Mouse (Mus musculus): ENCODE results near the gene Upp2. TPM values are rescaled to one million over a fixed set of nuclear protein-coding genes. Genes with fewer than 3 reads are reported as not detected.

Gene Upp2
- polyA plus RNA-seq, 1 experiment from 2014 or later = 9.0 TPM

DNA sequence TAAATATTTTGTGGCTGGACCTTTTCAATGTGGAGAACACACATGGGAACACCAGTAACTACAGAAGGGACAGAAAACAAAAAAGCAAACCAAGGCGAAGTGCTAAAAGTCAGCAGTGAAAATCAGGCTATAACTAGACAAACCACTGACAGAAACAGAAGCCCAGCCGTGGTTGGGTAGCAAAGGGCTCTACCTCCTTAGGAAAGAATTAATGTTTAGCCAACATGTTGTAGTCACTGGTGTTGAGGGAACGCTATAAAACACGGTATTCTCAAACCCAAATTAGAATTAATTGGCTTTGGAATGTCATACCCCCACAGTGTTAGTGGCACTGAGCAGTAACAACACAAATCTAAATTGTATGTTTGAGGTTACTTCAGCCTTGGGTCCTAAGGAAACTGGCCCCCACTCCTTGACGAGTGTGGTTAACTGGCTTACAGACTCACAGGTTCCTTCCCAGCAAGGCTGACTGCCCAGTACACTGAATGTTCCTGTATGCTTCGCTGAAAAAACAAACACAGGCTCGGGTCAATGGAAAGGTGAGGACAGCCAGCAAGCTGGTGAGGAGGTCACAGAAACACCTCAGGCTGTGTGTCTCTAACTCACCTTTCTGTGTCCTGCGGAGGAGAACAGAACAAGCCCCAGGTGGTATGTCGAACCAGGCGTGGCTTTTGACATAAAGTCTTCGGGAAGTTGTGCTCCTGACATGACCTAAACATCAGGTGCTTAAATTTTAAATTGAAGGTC, 180.6 kb downstream of the Upp2 start:
- Histone ChIP-seq H3K9me3 (ENCODE audit: control insufficient read depth, low read length) (no peaks in the 10 kb centered on the region), H3K27ac (ENCODE audit: low read depth) (no peak overlapping the region), H3K27me3 (replicated peaks; ENCODE audit: control insufficient read depth, insufficient read depth, low read length) (no peaks in the 10 kb centered on the region), H3K4me2 (ENCODE audit: low read length) (no peak overlapping the region), H3K4me1 (replicated peaks; ENCODE audit: control insufficient read depth, insufficient read depth, low read length) (no peaks in the 10 kb centered on the region), H3K36me3 (ENCODE audit: control insufficient read depth, insufficient read depth, low read length) (no peaks in the 10 kb centered on the region), H3K4me3 (ENCODE audit: low read depth, low read length) (no peak overlapping the region), H3K9ac (ENCODE audit: low read length) (no peak overlapping the region)
- WGBS = 66% methylated on average over 11 of the region's 11 CpGs
- DNase-seq (ENCODE audit: low spot score) = no peak
- no peak for ATAC-seq (replicated peaks; ENCODE audit: low FRiP score, low TSS enrichment, low read depth)

DNA sequence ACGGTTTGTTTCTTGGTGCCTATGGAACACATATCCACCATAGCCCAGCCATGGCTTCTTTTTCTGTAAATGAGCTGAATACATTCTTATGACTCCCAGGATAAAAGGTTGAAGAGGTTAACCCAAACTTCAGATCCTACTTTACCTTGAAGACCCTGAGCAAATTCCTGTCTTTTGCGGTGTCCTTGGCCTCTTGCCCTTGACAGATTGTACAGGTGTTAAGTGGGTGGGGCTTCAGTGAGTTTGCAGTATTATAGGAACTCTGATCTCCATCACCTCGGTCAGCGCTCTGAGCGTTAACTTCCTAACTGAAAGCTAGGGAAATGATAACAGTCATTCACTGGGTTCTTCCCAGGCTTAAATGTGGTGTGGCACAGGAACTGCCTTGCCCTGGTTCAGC, 181.2 kb downstream of the Upp2 start:
- 68% methylated on average over 5 of the region's 5 CpGs for WGBS
- Histone ChIP-seq H3K36me3 (ENCODE audit: control insufficient read depth, insufficient read depth, low read length) (no peaks in the 10 kb centered on the region), H3K27me3 (replicated peaks; ENCODE audit: control insufficient read depth, insufficient read depth, low read length) (no peaks in the 10 kb centered on the region), H3K27ac (ENCODE audit: low read depth) (no peak overlapping the region), H3K4me1 (replicated peaks; ENCODE audit: control insufficient read depth, insufficient read depth, low read length) (no peaks in the 10 kb centered on the region), H3K4me2 (ENCODE audit: low read length) (no peak overlapping the region), H3K9me3 (ENCODE audit: control insufficient read depth, low read length) (no peaks in the 10 kb centered on the region), H3K4me3 (ENCODE audit: low read depth, low read length) (no peak overlapping the region), H3K9ac (ENCODE audit: low read length) (no peak overlapping the region)
- ATAC-seq (replicated peaks; ENCODE audit: low FRiP score, low TSS enrichment, low read depth) (no peak), DNase-seq (ENCODE audit: low spot score) (no peak)

DNA sequence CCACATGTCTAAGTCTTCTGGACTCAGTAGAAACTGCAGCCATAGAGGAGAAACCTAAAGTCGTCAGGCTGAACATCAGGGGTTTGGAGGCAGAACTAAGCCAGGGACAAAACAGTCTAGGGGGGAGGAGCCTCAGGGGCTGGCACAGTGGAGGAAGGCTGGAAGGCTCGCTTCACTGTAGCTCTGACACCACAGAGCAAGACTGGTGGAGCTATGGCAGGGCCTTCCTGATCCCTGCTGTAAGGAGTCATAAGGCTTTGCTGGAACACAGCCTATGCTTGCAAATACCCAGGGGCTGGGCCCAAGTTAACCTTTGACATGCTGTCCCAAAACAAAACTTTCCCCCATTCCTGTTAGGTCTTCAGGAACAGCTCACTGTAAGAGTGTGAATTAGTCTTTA, 185.8 kb downstream of the Upp2 start:
- Histone ChIP-seq H3K4me2 (ENCODE audit: low read length) (no peak overlapping the region), H3K4me3 (ENCODE audit: low read depth, low read length) (no peak overlapping the region), H3K36me3 (ENCODE audit: control insufficient read depth, insufficient read depth, low read length) (no peaks in the 10 kb centered on the region), H3K9ac (ENCODE audit: low read length) (no peak overlapping the region), H3K4me1 (replicated peaks; ENCODE audit: control insufficient read depth, insufficient read depth, low read length) (no peaks in the 10 kb centered on the region), H3K9me3 (ENCODE audit: control insufficient read depth, low read length) (no peaks in the 10 kb centered on the region), H3K27me3 (replicated peaks; ENCODE audit: control insufficient read depth, insufficient read depth, low read length) (no peaks in the 10 kb centered on the region), H3K27ac (ENCODE audit: low read depth) (no peak overlapping the region)
- 43% methylated on average over 2 of the region's 2 CpGs for WGBS
- DNase-seq (ENCODE audit: low spot score) = no peak
- no peak for ATAC-seq (replicated peaks; ENCODE audit: low FRiP score, low TSS enrichment, low read depth)

DNA sequence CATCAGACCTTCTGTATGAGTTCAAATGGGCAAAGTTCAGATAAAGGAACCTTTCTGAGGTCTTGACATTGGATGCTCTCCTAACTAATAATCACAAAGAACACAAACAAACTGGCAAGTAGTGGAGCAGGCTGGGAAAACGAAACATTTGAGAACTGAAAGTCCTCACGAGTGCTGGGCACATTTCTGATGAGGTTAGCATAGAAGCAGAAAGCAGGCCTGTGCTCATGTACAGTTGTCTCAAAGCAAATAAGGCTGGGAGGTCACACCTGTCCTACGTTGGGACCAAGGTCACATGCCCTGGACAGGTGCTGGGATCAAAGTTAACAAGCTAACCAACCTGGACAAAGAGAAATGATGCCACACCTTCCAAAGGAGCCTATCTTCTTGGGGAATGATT, 187.6 kb downstream of the Upp2 start:
- Histone ChIP-seq H3K4me2 (ENCODE audit: low read length) (no peak overlapping the region), H3K27me3 (replicated peaks; ENCODE audit: control insufficient read depth, insufficient read depth, low read length) (no peaks in the 10 kb centered on the region), H3K4me3 (ENCODE audit: low read depth, low read length) (no peak overlapping the region), H3K27ac (ENCODE audit: low read depth) (no peak overlapping the region), H3K9me3 (ENCODE audit: control insufficient read depth, low read length) (no peaks in the 10 kb centered on the region), H3K9ac (ENCODE audit: low read length) (no peak overlapping the region), H3K4me1 (replicated peaks; ENCODE audit: control insufficient read depth, insufficient read depth, low read length) (no peaks in the 10 kb centered on the region), H3K36me3 (ENCODE audit: control insufficient read depth, insufficient read depth, low read length) (no peaks in the 10 kb centered on the region)
- DNase-seq (ENCODE audit: low spot score) = no peak
- WGBS = 71% methylated on average over 3 of the region's 3 CpGs
- ATAC-seq (replicated peaks; ENCODE audit: low FRiP score, low TSS enrichment, low read depth) = no peak

DNA sequence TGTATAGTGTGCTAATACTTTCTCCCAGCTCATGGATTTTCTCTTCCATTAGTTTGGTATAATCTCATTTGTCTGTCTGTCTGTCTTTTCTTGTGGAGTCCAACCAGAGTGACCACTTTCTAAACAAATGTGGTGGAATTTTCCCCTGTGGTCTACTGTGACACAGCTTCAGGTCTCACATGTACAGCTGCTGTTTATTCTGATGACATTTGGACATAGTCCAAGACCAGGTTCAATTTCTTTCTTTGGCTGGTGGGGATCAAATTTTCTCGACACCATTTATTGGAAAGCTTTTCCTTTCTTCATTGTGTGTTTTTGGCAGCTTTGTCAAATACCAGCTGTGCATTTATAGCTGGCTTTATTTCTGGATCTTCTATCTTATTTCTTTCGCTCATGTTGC, 191.0 kb downstream of the Upp2 start:
- H3K27ac ChIP-seq (ENCODE audit: low read depth) = no peak overlapping the region
- ATAC-seq (replicated peaks; ENCODE audit: low FRiP score, low TSS enrichment, low read depth) = no peak
- H3K9ac ChIP-seq (ENCODE audit: low read length) = no peak overlapping the region
- no peak overlapping the region for H3K4me3 ChIP-seq (ENCODE audit: low read depth, low read length)
- H3K4me2 ChIP-seq (ENCODE audit: low read length) = no peak overlapping the region
- H3K27me3 ChIP-seq (replicated peaks; ENCODE audit: control insufficient read depth, insufficient read depth, low read length) = no peaks in the 10 kb centered on the region
- H3K36me3 ChIP-seq (ENCODE audit: control insufficient read depth, insufficient read depth, low read length) = no peaks in the 10 kb centered on the region
- no peaks in the 10 kb centered on the region for H3K4me1 ChIP-seq (replicated peaks; ENCODE audit: control insufficient read depth, insufficient read depth, low read length)
- WGBS = 70% methylated on average over 2 of the region's 2 CpGs
- no peaks in the 10 kb centered on the region for H3K9me3 ChIP-seq (ENCODE audit: control insufficient read depth, low read length)
- DNase-seq (ENCODE audit: low spot score) = no peak

DNA sequence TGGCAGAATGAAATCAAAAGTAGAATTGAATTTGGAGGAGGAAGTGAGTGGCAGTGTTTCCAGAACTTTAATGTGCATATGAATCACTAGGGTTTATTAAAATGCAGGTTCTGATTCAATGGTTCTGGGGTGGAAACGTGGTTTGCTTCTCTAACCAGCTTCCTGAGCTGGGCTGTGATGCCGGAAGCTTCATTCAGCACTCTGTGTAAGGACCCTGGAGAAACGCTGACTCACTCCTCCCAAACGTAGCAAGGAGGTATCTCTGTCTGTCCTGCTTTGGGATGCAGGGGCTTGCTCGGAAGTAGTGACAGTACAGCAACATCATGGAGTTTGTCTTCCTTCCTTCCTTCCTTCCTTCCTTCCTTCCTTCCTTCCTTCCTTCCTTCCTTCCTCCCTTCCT, 192.6 kb downstream of the Upp2 start:
- H3K27me3 ChIP-seq (replicated peaks; ENCODE audit: control insufficient read depth, insufficient read depth, low read length) = no peaks in the 10 kb centered on the region
- WGBS = 70% methylated on average over 5 of the region's 5 CpGs
- H3K4me2 ChIP-seq (ENCODE audit: low read length) = no peak overlapping the region
- no peak for ATAC-seq (replicated peaks; ENCODE audit: low FRiP score, low TSS enrichment, low read depth)
- H3K9me3 ChIP-seq (ENCODE audit: control insufficient read depth, low read length) = no peaks in the 10 kb centered on the region
- DNase-seq (ENCODE audit: low spot score) = no peak
- no peak overlapping the region for H3K9ac ChIP-seq (ENCODE audit: low read length)
- no peaks in the 10 kb centered on the region for H3K36me3 ChIP-seq (ENCODE audit: control insufficient read depth, insufficient read depth, low read length)
- no peak overlapping the region for H3K27ac ChIP-seq (ENCODE audit: low read depth)
- H3K4me1 ChIP-seq (replicated peaks; ENCODE audit: control insufficient read depth, insufficient read depth, low read length) = no peaks in the 10 kb centered on the region
- H3K4me3 ChIP-seq (ENCODE audit: low read depth, low read length) = no peak overlapping the region

DNA sequence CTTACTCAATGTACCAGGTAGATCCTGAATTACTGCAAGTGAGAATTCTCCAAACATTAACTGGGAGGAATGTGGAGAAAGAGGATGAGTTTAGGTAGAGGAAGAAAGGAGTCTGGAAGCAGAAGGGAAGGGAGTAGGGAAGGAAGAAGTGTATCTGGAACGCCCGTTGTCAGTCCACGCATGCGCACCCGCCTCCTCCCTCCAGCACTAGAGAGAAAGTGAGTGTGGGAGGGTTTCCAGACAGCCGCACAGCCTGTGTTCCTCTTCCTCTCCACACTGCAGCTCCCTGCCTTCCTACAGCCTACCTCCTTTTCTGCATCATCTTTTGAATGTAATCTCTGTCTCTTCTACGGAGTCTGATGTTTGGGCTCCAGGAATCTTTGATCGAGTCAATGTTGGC, 198.0 kb downstream of the Upp2 start:
- no peak for ATAC-seq (replicated peaks; ENCODE audit: low FRiP score, low TSS enrichment, low read depth)
- Histone ChIP-seq H3K27ac (ENCODE audit: low read depth) (no peak overlapping the region), H3K9me3 (ENCODE audit: control insufficient read depth, low read length) (no peaks in the 10 kb centered on the region), H3K27me3 (replicated peaks; ENCODE audit: control insufficient read depth, insufficient read depth, low read length) (no peaks in the 10 kb centered on the region), H3K4me3 (ENCODE audit: low read depth, low read length) (no peak overlapping the region), H3K9ac (ENCODE audit: low read length) (no peak overlapping the region), H3K4me1 (replicated peaks; ENCODE audit: control insufficient read depth, insufficient read depth, low read length) (no peaks in the 10 kb centered on the region), H3K4me2 (ENCODE audit: low read length) (no peak overlapping the region), H3K36me3 (ENCODE audit: control insufficient read depth, insufficient read depth, low read length) (no peaks in the 10 kb centered on the region)
- WGBS = 82% methylated on average over 8 of the region's 8 CpGs
- DNase-seq (ENCODE audit: low spot score) = no peak

DNA sequence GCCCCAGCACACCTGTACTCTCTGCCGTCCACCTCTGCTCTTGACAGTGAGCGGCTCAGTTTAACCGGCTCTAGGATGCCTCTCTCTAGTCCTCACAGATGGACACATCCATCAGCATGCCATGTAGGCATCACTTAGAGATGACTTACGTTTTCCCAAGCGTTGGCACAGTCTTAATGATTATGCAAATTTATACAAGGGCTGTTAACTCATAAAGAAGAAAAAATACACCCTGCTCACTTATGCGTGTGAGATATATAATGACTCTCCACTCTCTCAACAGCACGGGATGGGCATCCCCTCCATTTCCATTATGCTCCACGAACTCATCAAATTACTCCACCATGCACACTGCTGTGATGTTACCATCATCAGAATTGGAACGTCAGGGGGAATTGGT, 206.7 kb downstream of the Upp2 start:
- DNase-seq (ENCODE audit: low spot score) (no peak), ATAC-seq (replicated peaks; ENCODE audit: low FRiP score, low TSS enrichment, low read depth) (no peak)
- no peaks in the 10 kb centered on the region for H3K9me3 ChIP-seq (ENCODE audit: control insufficient read depth, low read length)
- H3K27ac ChIP-seq (ENCODE audit: low read depth) = no peak overlapping the region
- H3K36me3 ChIP-seq (ENCODE audit: control insufficient read depth, insufficient read depth, low read length) = no peaks in the 10 kb centered on the region
- no peaks in the 10 kb centered on the region for H3K4me1 ChIP-seq (replicated peaks; ENCODE audit: control insufficient read depth, insufficient read depth, low read length)
- no peaks in the 10 kb centered on the region for H3K27me3 ChIP-seq (replicated peaks; ENCODE audit: control insufficient read depth, insufficient read depth, low read length)
- no peak overlapping the region for H3K4me2 ChIP-seq (ENCODE audit: low read length)
- no peak overlapping the region for H3K9ac ChIP-seq (ENCODE audit: low read length)
- H3K4me3 ChIP-seq (ENCODE audit: low read depth, low read length) = no peak overlapping the region
- 86% methylated on average over 9 of the region's 9 CpGs for WGBS

DNA sequence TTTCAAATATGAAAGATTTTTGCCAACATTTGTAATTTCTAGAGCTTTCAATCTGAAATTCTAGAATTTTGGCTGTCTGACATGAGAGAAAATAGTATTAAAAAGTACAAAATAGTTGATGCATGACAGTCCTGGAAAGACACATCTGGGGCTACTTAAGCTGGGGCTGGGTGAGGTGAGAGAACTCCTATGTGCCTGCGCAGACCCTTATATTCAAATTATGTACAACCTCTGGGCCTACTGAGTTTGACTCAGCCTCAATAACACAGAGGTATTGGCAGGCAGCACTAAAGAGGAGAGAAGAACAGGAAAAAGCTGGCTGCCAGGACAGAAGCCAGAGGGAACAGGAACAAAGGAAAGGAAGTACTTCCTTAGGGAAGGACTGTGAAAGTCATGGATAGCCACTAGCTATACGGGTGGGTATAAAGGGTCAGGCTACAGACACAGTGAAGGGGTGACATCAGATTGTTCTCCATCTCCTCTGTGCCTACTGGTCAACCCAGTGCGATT, 211.9 kb downstream of the Upp2 start:
- H3K4me3 ChIP-seq (ENCODE audit: low read depth, low read length) = no peak overlapping the region
- no peaks in the 10 kb centered on the region for H3K9me3 ChIP-seq (ENCODE audit: control insufficient read depth, low read length)
- no peaks in the 10 kb centered on the region for H3K36me3 ChIP-seq (ENCODE audit: control insufficient read depth, insufficient read depth, low read length)
- DNase-seq (ENCODE audit: low spot score) = no peak
- no peaks in the 10 kb centered on the region for H3K4me1 ChIP-seq (replicated peaks; ENCODE audit: control insufficient read depth, insufficient read depth, low read length)
- no peak overlapping the region for H3K4me2 ChIP-seq (ENCODE audit: low read length)
- ATAC-seq (replicated peaks; ENCODE audit: low FRiP score, low TSS enrichment, low read depth) = no peak
- 90% methylated on average over 3 of the region's 3 CpGs for WGBS
- H3K27ac ChIP-seq (ENCODE audit: low read depth) = no peak overlapping the region
- no peaks in the 10 kb centered on the region for H3K27me3 ChIP-seq (replicated peaks; ENCODE audit: control insufficient read depth, insufficient read depth, low read length)
- H3K9ac ChIP-seq (ENCODE audit: low read length) = no peak overlapping the region
